Mouse (Mus musculus) liver, adult 2 months (tissue): ENCODE data around the gene Wdr24. TPM values are rescaled to one million over a fixed set of nuclear protein-coding genes. Genes with fewer than 3 reads are reported as not detected.

Experiments used
- DNase-seq: peaks from one replicate; pipeline ENCODE4 v3.0.0-alpha.2; 2011; ENCODE audit warnings: low read depth, low spot score; ENCODE audit errors: extremely low read depth
- H3K27ac ChIP-seq: fragments of 200-500 bp; replicated peaks from 2 replicates; pipeline ENCODE4 v1.5.1; 2012; ENCODE audit warnings: low read depth, mild to moderate bottlenecking, control low read depth, inconsistent platforms, low read length; ENCODE audit not compliant: insufficient read depth
- H3K27me3 ChIP-seq: fragments of 200-500 bp; 2 replicates; pipeline ENCODE4 v1.6.1; 2012; ENCODE audit warnings: mild to moderate bottlenecking, moderate library complexity, low read length, inconsistent platforms; ENCODE audit not compliant: control insufficient read depth, insufficient read depth
- H3K36me3 ChIP-seq: fragments of 200-500 bp; 2 replicates; pipeline ENCODE4 v1.6.1; 2012; ENCODE audit warnings: low read length, inconsistent platforms; ENCODE audit not compliant: control insufficient read depth, insufficient read depth
- H3K4me1 ChIP-seq: fragments of 200-500 bp; 2 replicates; pipeline ENCODE4 v1.6.1; 2011; ENCODE audit warnings: low read length; ENCODE audit not compliant: control insufficient read depth, insufficient read depth
- H3K4me3 ChIP-seq: fragments of 200-500 bp; 2 replicates; pipeline ENCODE4 v1.5.1; 2011; ENCODE audit warnings: low read depth, mild to moderate bottlenecking, control low read depth, low read length, moderate library complexity; ENCODE audit not compliant: insufficient read depth
- H3K79me2 ChIP-seq: fragments of 200-500 bp; 2 replicates; pipeline ENCODE4 v1.6.1; 2012; ENCODE audit warnings: inconsistent platforms, mild to moderate bottlenecking, low read length, moderate library complexity; ENCODE audit not compliant: control insufficient read depth, insufficient read depth
- H3K9ac ChIP-seq: fragments of 200-500 bp; 2 replicates; pipeline ENCODE4 v1.6.1; 2012; ENCODE audit warnings: low read depth, mild to moderate bottlenecking, control low read depth, inconsistent platforms, low read length
- CTCF ChIP-seq: fragments of 200-500 bp; IDR thresholded peaks from 2 replicates; pipeline ENCODE4 v1.5.1; 2011; ENCODE audit warnings: low read depth, low read length, control low read depth
- POLR2A ChIP-seq: fragments of 200-500 bp; IDR thresholded peaks from 2 replicates; pipeline ENCODE4 v1.6.1; 2011; ENCODE audit warnings: low read length, control low read depth; ENCODE audit not compliant: insufficient read depth; ENCODE audit errors: extremely low read depth
- WGBS: fragments of 180-500 bp; shearing (Covaris S2); methylation state at CpG from one replicate; pipeline ENCODE4 v1.1.7; 2018; 5-methylcytosine and 5-hydroxymethylcytosine counted together
- polyA plus RNA-seq: library from polyadenylated mRNA; depleted of rRNA; stranded (reverse); fragments of >200 nt; gene quantifications from 2 replicates; pipeline ENCODE4 v1.2.3, GENCODE M21; 2012
- total RNA-seq: library from RNA; depleted of rRNA; stranded (reverse); fragments of >200 nt; gene quantifications from 2 replicates; pipeline ENCODE4 v1.2.3, GENCODE M21; 2014

Wdr24 gene
- total and polyA plus RNA-seq, 2 experiments, result 13.3 to 24.8 TPM

- peaks cover 15% of the 10 kb centered on the region for H3K27me3 ChIP-seq
- TF ChIP-seq POLR2A, result no peak
- no peak for TF ChIP-seq CTCF
- no peak overlapping the region for H3K4me3 ChIP-seq
- H3K79me2 ChIP-seq, result no peaks in the 10 kb centered on the region
- DNase-seq, result no peak
- H3K4me1 ChIP-seq, result peaks cover 3% of the 10 kb centered on the region; the same call in 1 of the 2 replicates
- no peak overlapping the region for H3K27ac ChIP-seq
- WGBS, result 53% methylated on average over 5 of the region's 5 CpGs
- no peaks in the 10 kb centered on the region for H3K36me3 ChIP-seq
- H3K9ac ChIP-seq, result no peak overlapping the region
These were observed 15.4 kb upstream of the Wdr24 start for GRCm38 (mm10) chr17:25808028-25808427.

- Histone ChIP-seq H3K27me3 (peaks cover 13% of the 10 kb centered on the region), H3K4me3 (peak within 1 kb of the TSS; percentile 52; the same call in 1 of the 2 replicates), H3K4me1 (peaks cover 3% of the 10 kb centered on the region; the same call in 1 of the 2 replicates), H3K36me3 (no peaks in the 10 kb centered on the region), H3K9ac (peak within 1 kb of the TSS; percentile 45), H3K79me2 (no peaks in the 10 kb centered on the region), H3K27ac (no peak within 1 kb of the TSS)
- 1% methylated on average over 97 of the region's 100 CpGs for WGBS
- no peak for DNase-seq
- no peak for TF ChIP-seq CTCF
- no peak for TF ChIP-seq POLR2A
These were observed 14.4 kb upstream of the Wdr24 start, which contains the start of gene Fbxl16 for GRCm38 (mm10) chr17:25808789-25809605. Gene Fbxl16, plus strand, starts transcription at chr17:25809085.

DNA sequence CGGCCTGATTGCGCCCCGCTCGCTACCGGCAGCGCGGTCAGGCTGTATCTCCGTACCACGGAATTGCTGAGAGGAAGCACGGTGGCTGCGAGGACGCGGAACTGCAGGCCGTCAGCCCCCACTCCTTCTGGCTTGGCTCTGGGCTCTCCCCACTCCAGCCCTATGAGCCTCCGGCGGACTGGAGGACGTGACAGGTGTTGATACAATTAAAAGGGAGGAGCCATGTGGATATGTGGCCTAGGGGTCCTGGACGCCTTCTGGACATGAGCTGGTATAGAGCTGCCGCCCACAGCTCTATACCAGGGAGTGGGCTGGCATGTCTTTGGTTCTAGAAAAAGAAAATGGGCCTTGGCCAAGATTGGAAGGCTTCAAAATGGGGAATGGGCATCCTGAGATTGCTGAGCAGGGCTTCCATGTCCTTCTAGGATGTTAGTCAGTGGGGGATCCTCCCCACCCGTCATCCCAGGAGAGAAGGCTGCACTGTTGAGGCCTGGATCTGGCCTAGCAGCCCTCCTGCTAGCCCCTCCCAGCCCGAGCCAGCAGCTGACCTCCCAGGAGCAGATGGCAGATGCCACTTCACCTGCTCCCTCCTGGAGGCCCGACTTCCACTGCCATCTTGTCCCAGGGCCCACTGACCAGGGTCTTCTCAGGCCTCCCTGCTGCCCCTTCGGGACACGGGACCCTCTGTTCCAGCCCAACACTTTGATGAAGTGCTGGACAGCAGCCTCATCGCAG, 13.7 kb upstream of the Wdr24 start:
- H3K9ac ChIP-seq, result peak overlapping the region; percentile 45
- DNase-seq, result no peak
- H3K36me3 ChIP-seq, result no peaks in the 10 kb centered on the region
- peak overlapping the region; percentile 52; the same call in 1 of the 2 replicates for H3K4me3 ChIP-seq
- H3K27me3 ChIP-seq, result peaks cover 13% of the 10 kb centered on the region
- no peak for TF ChIP-seq CTCF
- TF ChIP-seq POLR2A, result no peak
- H3K4me1 ChIP-seq, result peaks cover 3% of the 10 kb centered on the region; the same call in 1 of the 2 replicates
- H3K79me2 ChIP-seq, result no peaks in the 10 kb centered on the region
- H3K27ac ChIP-seq, result no peak overlapping the region
- WGBS, result 27% methylated on average over 24 of the region's 25 CpGs

GRCm38 (mm10) chr17:25810890-25811289, 12.5 kb upstream of the Wdr24 start:
- H3K4me3 ChIP-seq, result no peak overlapping the region
- peaks cover 13% of the 10 kb centered on the region for H3K27me3 ChIP-seq
- 49% methylated on average over 4 of the region's 4 CpGs for WGBS
- H3K4me1 ChIP-seq, result peaks cover 3% of the 10 kb centered on the region; the same call in 1 of the 2 replicates
- H3K79me2 ChIP-seq, result no peaks in the 10 kb centered on the region
- no peaks in the 10 kb centered on the region for H3K36me3 ChIP-seq
- no peak overlapping the region for H3K9ac ChIP-seq
- DNase-seq, result no peak
- no peak overlapping the region for H3K27ac ChIP-seq
- TF ChIP-seq POLR2A (no peak), CTCF (no peak)

DNA sequence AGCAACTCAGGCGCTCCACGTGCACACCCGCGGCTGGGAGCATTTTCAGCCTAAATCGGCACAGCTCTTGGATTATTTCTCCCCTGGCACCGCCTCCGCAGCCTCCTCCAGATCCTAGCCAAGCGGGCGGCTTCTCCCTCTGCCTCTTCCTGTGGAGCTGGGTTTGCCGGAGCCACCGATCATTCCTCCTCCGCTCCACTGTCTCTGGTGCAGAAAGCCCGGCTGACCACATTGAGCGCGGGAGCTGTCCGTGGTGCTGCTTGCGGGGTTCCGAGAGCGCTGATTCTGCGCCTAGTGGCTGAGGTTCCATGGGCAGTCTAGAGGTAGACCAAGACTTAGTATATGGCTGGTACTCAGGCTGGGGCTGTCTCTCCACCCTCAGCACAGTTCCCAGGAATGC, 10.0 kb upstream of the Wdr24 start:
- H3K27me3 ChIP-seq, result peaks cover 14% of the 10 kb centered on the region
- peak; percentile 77 for TF ChIP-seq CTCF
- TF ChIP-seq POLR2A, result no peak

More for the DNA sequence above, 10.0 kb upstream of the Wdr24 start:
- no peak overlapping the region for H3K27ac ChIP-seq
- H3K4me1 ChIP-seq, result peaks cover 3% of the 10 kb centered on the region; the same call in 1 of the 2 replicates
- H3K9ac ChIP-seq, result no peak overlapping the region
- WGBS, result 4% methylated on average over 20 of the region's 20 CpGs
- no peak overlapping the region for H3K4me3 ChIP-seq
- H3K79me2 ChIP-seq, result no peaks in the 10 kb centered on the region
- no peaks in the 10 kb centered on the region for H3K36me3 ChIP-seq
- no peak for DNase-seq
